Mouse (Mus musculus) c-Kit-positive CD71-positive TER-119-positive erythroid progenitor cells, embryonic 14.5 days (primary cell): Measurements from ENCODE around the gene 4933434E20Rik.

Experiments used
- DNase-seq: peaks from one replicate; pipeline ENCODE4 v3.0.0-alpha.2; 2013; ENCODE audit warnings: low spot score

Gene 4933434E20Rik

GRCm38 (mm10) chr3:90081365-90082240, 30.2 kb downstream of the 4933434E20Rik start:
- no peak for DNase-seq

GRCm38 (mm10) chr3:90083034-90083433, 31.6 kb downstream of the 4933434E20Rik start:
- DNase-seq, result no peak

GRCm38 (mm10) chr3:90083698-90084324, 32.4 kb downstream of the 4933434E20Rik start:
- no peak for DNase-seq

- DNase-seq, result no peak
These were observed 33.4 kb downstream of the 4933434E20Rik start for GRCm38 (mm10) chr3:90084790-90085189.

GRCm38 (mm10) chr3:90085281-90085680, 33.8 kb downstream of the 4933434E20Rik start:
- no peak for DNase-seq

- DNase-seq, result no peak
These were observed 34.6 kb downstream of the 4933434E20Rik start for GRCm38 (mm10) chr3:90086068-90086467.

- no peak for DNase-seq
These were observed 37.2 kb downstream of the 4933434E20Rik start for GRCm38 (mm10) chr3:90088617-90089016.

- DNase-seq, result no peak
These were observed 39.5 kb downstream of the 4933434E20Rik start for GRCm38 (mm10) chr3:90090892-90091291.

- DNase-seq, result no peak
These were observed 43.0 kb downstream of the 4933434E20Rik start for GRCm38 (mm10) chr3:90094453-90094852.

- DNase-seq, result no peak
These were observed 46.5 kb downstream of the 4933434E20Rik start for GRCm38 (mm10) chr3:90097928-90098327.

GRCm38 (mm10) chr3:90101010-90101409, 49.6 kb downstream of the 4933434E20Rik start:
- DNase-seq, result no peak

- no peak for DNase-seq
These were observed 50.2 kb downstream of the 4933434E20Rik start for GRCm38 (mm10) chr3:90101673-90102072.

GRCm38 (mm10) chr3:90102239-90102638, 50.8 kb downstream of the 4933434E20Rik start:
- no peak for DNase-seq

GRCm38 (mm10) chr3:90103176-90103575, 51.7 kb downstream of the 4933434E20Rik start:
- no peak for DNase-seq

GRCm38 (mm10) chr3:90103938-90104337, 52.5 kb downstream of the 4933434E20Rik start, which contains the start of gene Nup210l:
Gene Nup210l, plus strand, starts transcription at chr3:90104132.
- no peak for DNase-seq

- no peak for DNase-seq
These were observed 60.3 kb downstream of the 4933434E20Rik start for GRCm38 (mm10) chr3:90111706-90112105.

GRCm38 (mm10) chr3:90114342-90114741, 62.9 kb downstream of the 4933434E20Rik start:
- no peak for DNase-seq

GRCm38 (mm10) chr3:90115526-90115925, 64.1 kb downstream of the 4933434E20Rik start:
- no peak for DNase-seq
